Mouse (Mus musculus) forebrain, postnatal 0 days (tissue): ENCODE results near the gene Spn. TPM values are rescaled to one million over a fixed set of nuclear protein-coding genes. Genes with fewer than 3 reads are reported as not detected.

Experiments used
- ATAC-seq: fragments of 200-750 bp; cut with Nextera tagmentation; 2 replicates; pipeline ENCODE4 v1.8.0; 2017; ENCODE audit warnings: mild to moderate bottlenecking, moderate library complexity
- DNase-seq: peaks from one replicate; pipeline ENCODE4 v3.0.0-alpha.2; 2015
- H3K27ac ChIP-seq: fragments of 300-500 bp; sonication (generic); 2 replicates; pipeline ENCODE4 v1.5.1; 2014; ENCODE audit warnings: low read depth, mild to moderate bottlenecking, antibody characterized with exemption, low read length, moderate library complexity, mixed read lengths
- H3K27me3 ChIP-seq: fragments of 300-500 bp; sonication (generic); 2 replicates; pipeline ENCODE4 v1.6.1; 2014; ENCODE audit warnings: mild to moderate bottlenecking, low read length, mixed read lengths; ENCODE audit not compliant: insufficient read depth
- H3K36me3 ChIP-seq: fragments of 300-500 bp; sonication (generic); 2 replicates; pipeline ENCODE4 v1.6.1; 2014; ENCODE audit warnings: mild to moderate bottlenecking, moderate library complexity; ENCODE audit not compliant: insufficient read depth
- H3K4me1 ChIP-seq: fragments of 300-500 bp; sonication (generic); 2 replicates; pipeline ENCODE4 v1.6.1; 2014; ENCODE audit warnings: antibody characterized with exemption; ENCODE audit not compliant: insufficient read depth
- H3K4me2 ChIP-seq: fragments of 300-500 bp; sonication (generic); 2 replicates; pipeline ENCODE4 v1.6.1; 2014; ENCODE audit warnings: low read depth, mild to moderate bottlenecking, moderate library complexity
- H3K4me3 ChIP-seq: fragments of 300-500 bp; sonication (generic); 2 replicates; pipeline ENCODE4 v1.5.1; 2014; ENCODE audit warnings: low read depth, low read length, mixed read lengths
- H3K9ac ChIP-seq: fragments of 300-500 bp; sonication (generic); 2 replicates; pipeline ENCODE4 v1.6.1; 2014; ENCODE audit warnings: mild to moderate bottlenecking
- H3K9me3 ChIP-seq: fragments of 300-500 bp; sonication (generic); 2 replicates; pipeline ENCODE4 v1.6.1; 2016; ENCODE audit warnings: low read length
- CTCF ChIP-seq: sonication (generic); IDR thresholded peaks from 2 replicates; pipeline ENCODE4 v1.5.1; 2016; ENCODE audit warnings: antibody characterized with exemption, control low read depth, low read depth
- WGBS: fragments of 180-500 bp; shearing (Covaris S2); extraction: QIAGEN DNeasy Blood & Tissue Kit; methylation state at CpG from one replicate; pipeline ENCODE4 v1.1.7; 2014; 5-methylcytosine and 5-hydroxymethylcytosine counted together
- polyA plus RNA-seq: library from polyadenylated mRNA; unstranded; fragments of >200 nt; fragmentation: Nextera tagmentation; extraction: Ambion mirVana; gene quantifications from 2 replicates; pipeline ENCODE4 v1.2.1, GENCODE M21; 2015
- total RNA-seq: library from RNA; depleted of rRNA; stranded (reverse); fragments of >200 nt; gene quantifications from 2 replicates; pipeline ENCODE4 v1.2.3, GENCODE M21; 2014

Spn gene
- total and polyA plus RNA-seq, 2 experiments from 2014 or later = 0.10 to 0.14 TPM

DNA sequence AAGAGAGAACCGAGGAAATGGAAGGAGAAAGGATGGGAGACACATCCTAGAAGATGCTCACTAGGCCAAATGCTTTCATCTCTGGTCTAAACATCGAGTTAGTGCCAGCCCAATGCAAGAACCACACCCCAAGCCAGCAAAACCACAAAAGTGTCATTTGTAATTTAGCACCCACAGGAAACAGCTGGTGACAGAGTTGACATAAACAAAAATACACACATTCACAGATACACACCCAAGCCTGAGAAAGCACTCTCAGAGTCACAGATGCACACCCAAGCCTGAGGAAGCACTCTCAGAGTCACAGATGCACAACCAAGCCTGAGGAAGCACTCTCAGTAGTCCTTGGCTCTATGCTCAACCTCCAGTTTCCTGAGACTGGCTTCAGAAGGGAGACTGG lies 43.2 kb upstream of the Spn start:
- no peaks in the 10 kb centered on the region for H3K9me3 ChIP-seq
- H3K36me3 ChIP-seq = no peaks in the 10 kb centered on the region
- no peak overlapping the region for H3K9ac ChIP-seq
- WGBS = 66% methylated on average over 2 of the region's 2 CpGs
- H3K27me3 ChIP-seq = no peaks in the 10 kb centered on the region
- no peak for TF ChIP-seq CTCF
- H3K4me2 ChIP-seq = no peak overlapping the region
- H3K27ac ChIP-seq = no peak overlapping the region
- ATAC-seq (no peak), DNase-seq (no peak)
- H3K4me1 ChIP-seq = no peaks in the 10 kb centered on the region
- no peak overlapping the region for H3K4me3 ChIP-seq

DNA sequence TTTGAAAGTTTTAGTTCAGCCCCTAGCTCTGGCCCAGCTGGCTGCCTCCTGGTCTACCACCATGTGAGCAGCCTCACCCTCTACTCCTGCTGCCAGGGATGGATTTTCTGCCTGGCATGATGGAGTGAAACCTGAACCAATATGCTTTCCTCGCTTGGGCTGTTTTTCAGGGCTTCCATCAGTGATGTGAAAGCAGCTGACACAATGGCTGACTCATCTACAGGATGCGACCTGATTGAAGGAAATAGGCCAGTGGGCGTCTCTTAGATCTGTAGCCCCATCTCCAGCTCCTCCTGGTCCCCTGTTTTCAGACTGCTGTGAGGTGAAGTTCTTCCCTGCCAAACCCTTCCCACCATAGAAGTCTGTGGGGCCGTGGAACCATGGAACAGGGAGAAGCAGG lies 39.3 kb upstream of the Spn start:
- no peak overlapping the region for H3K9ac ChIP-seq

DNA sequence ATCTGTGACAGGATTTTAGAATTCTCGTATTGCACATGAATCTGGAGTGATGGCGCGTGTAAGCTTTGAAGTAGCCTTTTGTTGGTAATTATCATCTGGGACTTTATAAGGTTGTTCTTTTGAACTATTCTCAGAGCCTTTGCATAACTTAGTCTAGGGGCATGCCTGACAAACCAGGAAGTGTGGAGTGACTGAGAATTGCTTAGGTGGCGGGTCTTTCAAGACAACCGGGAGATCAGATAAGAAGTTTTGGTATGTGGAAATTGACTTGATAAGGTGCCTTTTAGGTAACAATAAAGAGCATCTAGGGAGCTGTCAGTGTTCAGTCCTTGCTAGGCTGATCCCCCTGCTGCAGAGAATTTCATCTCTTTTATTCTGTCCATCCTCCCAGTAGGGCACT lies 28.9 kb upstream of the Spn start:
- no peaks in the 10 kb centered on the region for H3K36me3 ChIP-seq
- TF ChIP-seq CTCF = no peak
- 91% methylated on average over 5 of the region's 5 CpGs for WGBS

More for the DNA sequence above, 39.3 kb upstream of the Spn start:
- Histone ChIP-seq H3K4me2 (no peak overlapping the region), H3K36me3 (no peaks in the 10 kb centered on the region), H3K9me3 (no peaks in the 10 kb centered on the region), H3K27ac (no peak overlapping the region), H3K4me3 (no peak overlapping the region), H3K4me1 (no peaks in the 10 kb centered on the region), H3K27me3 (no peaks in the 10 kb centered on the region)
- 83% methylated on average over 4 of the region's 4 CpGs for WGBS
- ATAC-seq (no peak), DNase-seq (no peak)
- TF ChIP-seq CTCF = no peak

DNA sequence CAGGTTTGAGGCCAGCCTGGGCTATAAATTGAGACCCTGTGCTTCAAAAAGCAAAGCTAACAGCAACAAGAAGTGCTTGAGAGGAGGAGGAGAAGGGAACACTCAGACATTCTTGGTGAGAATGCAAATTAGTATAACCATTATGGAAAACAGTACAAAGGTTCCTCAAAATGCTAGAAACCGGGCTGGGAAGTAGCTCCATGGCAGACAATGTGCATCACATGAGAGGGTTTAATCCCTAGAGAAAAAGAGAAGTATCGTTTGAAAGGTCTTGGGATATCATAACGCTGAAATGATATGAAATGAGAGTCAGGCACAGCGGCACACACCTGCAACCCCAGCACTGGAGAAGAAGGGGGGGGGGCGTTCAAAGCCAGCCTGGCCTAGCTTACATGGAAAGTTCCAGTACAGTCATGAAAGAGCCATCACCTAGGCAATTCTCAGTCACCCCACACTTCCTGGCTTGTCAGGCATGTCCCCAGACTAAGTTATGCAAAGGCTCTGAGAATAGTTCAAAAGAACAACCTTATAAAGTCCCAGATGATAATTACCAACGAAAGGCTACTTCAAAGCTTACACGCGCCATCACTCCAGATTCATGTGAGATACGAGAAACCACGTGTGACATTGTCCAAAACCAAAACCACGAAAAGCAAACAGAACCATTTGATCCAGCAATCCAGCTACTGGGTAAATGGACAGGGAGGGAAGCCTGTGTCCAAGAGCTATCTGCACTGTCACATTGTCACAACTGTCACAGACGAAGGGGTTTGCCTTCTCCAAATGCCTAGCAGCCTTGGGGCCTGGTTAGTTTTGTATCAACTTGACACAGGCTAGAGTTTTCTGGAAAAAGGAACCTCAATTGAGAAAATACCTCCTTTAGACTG lies 28.2 kb upstream of the Spn start:
- Histone ChIP-seq H3K27ac (no peak overlapping the region), H3K9ac (no peak overlapping the region), H3K4me1 (no peaks in the 10 kb centered on the region), H3K4me2 (no peak overlapping the region), H3K9me3 (no peaks in the 10 kb centered on the region), H3K4me3 (no peak overlapping the region), H3K27me3 (no peaks in the 10 kb centered on the region), H3K36me3 (no peaks in the 10 kb centered on the region)
- ATAC-seq = no peak
- TF ChIP-seq CTCF = no peak
- DNase-seq = no peak
- WGBS = 87% methylated on average over 12 of the region's 12 CpGs

More for the DNA sequence above, 28.9 kb upstream of the Spn start:
- Histone ChIP-seq H3K4me2 (no peak overlapping the region), H3K27me3 (no peaks in the 10 kb centered on the region), H3K9ac (no peak overlapping the region), H3K4me1 (no peaks in the 10 kb centered on the region), H3K27ac (no peak overlapping the region), H3K4me3 (no peak overlapping the region), H3K9me3 (no peaks in the 10 kb centered on the region)
- DNase-seq (no peak), ATAC-seq (no peak)

DNA sequence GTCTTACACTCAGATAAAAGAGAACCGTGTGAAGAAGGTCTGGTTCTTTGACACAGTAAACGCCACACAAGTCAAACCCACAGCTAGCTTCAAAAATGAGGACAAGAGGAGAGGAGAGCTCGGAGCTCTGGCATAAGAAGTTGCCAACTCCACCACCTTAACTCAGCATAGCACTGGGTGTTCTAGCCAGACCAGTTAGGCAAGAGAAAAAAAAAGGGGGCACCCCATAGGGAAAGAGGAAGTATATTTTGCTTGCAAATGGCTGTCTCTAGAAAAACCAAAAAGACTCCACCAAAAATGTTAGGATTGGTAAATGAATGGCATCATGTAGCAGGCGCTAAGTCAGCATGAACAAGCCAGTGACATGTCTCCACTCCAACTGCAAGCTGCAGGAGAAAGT lies 26.4 kb upstream of the Spn start:
- TF ChIP-seq CTCF = no peak
- H3K9me3 ChIP-seq = no peaks in the 10 kb centered on the region
- H3K27me3 ChIP-seq = no peaks in the 10 kb centered on the region
- ATAC-seq (no peak), DNase-seq (no peak)
- no peak overlapping the region for H3K9ac ChIP-seq
- no peak overlapping the region for H3K4me2 ChIP-seq
- no peak overlapping the region for H3K27ac ChIP-seq
- no peaks in the 10 kb centered on the region for H3K4me1 ChIP-seq
- H3K4me3 ChIP-seq = no peak overlapping the region
- H3K36me3 ChIP-seq = no peaks in the 10 kb centered on the region
- WGBS = 86% methylated on average over 4 of the region's 4 CpGs

DNA sequence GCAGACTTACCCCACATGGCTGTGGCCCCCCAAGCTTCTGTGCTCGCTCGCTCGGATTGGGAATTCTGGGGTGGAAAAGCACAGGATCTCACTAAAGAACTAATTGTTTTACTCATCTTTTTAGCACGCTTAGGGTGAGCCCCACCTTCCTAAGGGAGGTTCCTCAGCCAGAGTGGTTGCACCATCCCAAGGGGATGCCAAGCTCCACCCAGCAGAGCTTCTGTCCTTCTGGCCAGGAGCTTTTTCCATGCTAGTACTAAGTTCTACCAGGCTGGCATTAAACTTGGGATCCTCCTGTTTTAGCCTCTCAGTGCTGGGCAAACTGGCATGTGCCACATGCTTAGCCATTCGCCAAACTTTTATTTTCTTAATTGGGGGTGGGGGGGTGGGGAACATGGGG lies 24.9 kb upstream of the Spn start:
- ATAC-seq = no peak
- H3K4me3 ChIP-seq = no peak overlapping the region
- H3K27ac ChIP-seq = no peak overlapping the region
- H3K9ac ChIP-seq = no peak overlapping the region
- DNase-seq = no peak
- no peaks in the 10 kb centered on the region for H3K9me3 ChIP-seq
- WGBS = 81% methylated on average over 5 of the region's 5 CpGs
- H3K4me2 ChIP-seq = no peak overlapping the region
- H3K27me3 ChIP-seq = no peaks in the 10 kb centered on the region
- no peaks in the 10 kb centered on the region for H3K4me1 ChIP-seq
- no peak for TF ChIP-seq CTCF
- H3K36me3 ChIP-seq = no peaks in the 10 kb centered on the region

DNA sequence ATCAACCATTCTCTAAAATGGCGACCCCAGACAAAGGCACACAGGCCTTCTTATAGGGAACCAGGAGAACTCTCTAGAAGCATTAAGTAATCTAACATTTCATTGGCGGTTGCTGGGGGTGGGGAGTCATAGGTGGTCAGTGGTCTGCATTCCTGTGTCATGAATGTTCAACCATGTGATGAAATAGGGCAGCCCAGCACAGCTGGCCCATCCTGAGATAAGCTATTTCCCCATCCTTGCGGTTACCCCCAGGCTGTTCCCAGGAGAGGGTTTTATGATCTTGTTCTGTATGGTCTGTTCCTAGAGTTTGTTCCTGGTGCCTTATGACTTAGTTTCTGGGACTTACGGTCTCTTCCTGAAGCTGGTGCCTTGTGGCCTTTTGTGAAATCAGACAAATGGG lies 19.9 kb upstream of the Spn start:
- H3K27me3 ChIP-seq = no peaks in the 10 kb centered on the region
- no peak for DNase-seq
- H3K9me3 ChIP-seq = no peaks in the 10 kb centered on the region
- H3K36me3 ChIP-seq = no peaks in the 10 kb centered on the region
- WGBS = 92% methylated on average over 4 of the region's 4 CpGs
- no peak overlapping the region for H3K4me2 ChIP-seq
- H3K4me3 ChIP-seq = no peak overlapping the region
- no peak overlapping the region for H3K9ac ChIP-seq
- TF ChIP-seq CTCF = no peak
- no peak overlapping the region for H3K27ac ChIP-seq
- no peaks in the 10 kb centered on the region for H3K4me1 ChIP-seq
- ATAC-seq = no peak
